Mouse (Mus musculus) stomach, postnatal 0 days (tissue): ENCODE results near the gene Gfi1.

ENCODE experiments used
- CTCF ChIP-seq: IDR thresholded peaks from 2 replicates; pipeline ENCODE4 v1.5.1; 2016; ENCODE audit warnings: antibody characterized with exemption, low read depth, mild to moderate bottlenecking, moderate library complexity
- EP300 ChIP-seq: optimal IDR thresholded peaks from 2 replicates; pipeline ENCODE3; 2016; ENCODE audit warnings: antibody characterized with exemption

- TF ChIP-seq CTCF = no peak
- no peak for TF ChIP-seq EP300
These were observed 27.8 kb upstream of the Gfi1 start for GRCm38 (mm10) chr5:107753656-107754055.
